Mouse (Mus musculus): ENCODE measurements around the gene Fam81b. TPM values are rescaled to one million over a fixed set of nuclear protein-coding genes. Genes with fewer than 3 reads are reported as not detected.
A peak's percentile ranks its signal among the peaks of the same experiment; 100 is the strongest.
"Not testable (repeated sequence)": the region's sequence is repeated elsewhere in the genome, so short reads cannot be mapped to it uniquely, and the experiment has no call there.

Gene Fam81b
- not detected in 2 replicates for polyA plus RNA-seq (2015; fragmentation: Nextera tagmentation; extraction: Ambion mirVana)

DNA sequence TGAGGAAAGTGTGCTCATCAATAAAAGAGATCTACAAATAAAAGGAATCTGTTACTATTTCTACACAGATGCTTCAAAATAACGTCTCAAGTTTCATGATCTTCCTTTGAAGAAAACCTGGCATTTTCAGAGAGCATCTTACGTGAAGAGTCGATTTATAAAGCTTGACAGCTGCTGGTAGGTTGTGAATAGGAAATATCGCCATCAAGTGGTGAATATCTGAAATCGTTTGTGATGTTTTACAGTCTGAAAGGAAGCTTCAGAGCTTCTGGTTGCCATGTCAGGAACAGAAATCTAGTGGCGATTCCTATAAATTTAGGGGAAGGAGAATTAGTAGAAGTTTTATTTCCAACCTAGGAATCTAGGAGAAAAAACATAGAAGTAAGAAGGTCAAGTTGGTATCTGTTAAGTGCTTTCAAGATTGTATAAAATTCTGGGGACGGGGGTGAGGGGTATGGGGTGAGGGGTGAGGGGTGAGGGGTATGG lies at the start of gene Fam81b:
Fam81b (minus strand) TSS at position 436 of the 486 bp plus-strand sequence.
- H3K9me3 ChIP-seq (ENCODE audit: control insufficient read depth) = no peaks in the 10 kb centered on the region
- no peak within 1 kb of the TSS for H3K9ac ChIP-seq (ENCODE audit: low read depth, low read length)
- H3K4me3 ChIP-seq (ENCODE audit: low read depth, low read length) = no peak within 1 kb of the TSS
- peak; percentile 59 for TF ChIP-seq CTCF (IDR thresholded peaks at IDR 0.05; ENCODE audit: low read depth)
- no peaks in the 10 kb centered on the region for H3K27me3 ChIP-seq (replicated peaks; ENCODE audit: control insufficient read depth, insufficient read depth, low read length)
- H3K36me3 ChIP-seq (ENCODE audit: control insufficient read depth, insufficient read depth) = no peaks in the 10 kb centered on the region
- ATAC-seq = no peak
- H3K4me1 ChIP-seq (replicated peaks; ENCODE audit: control insufficient read depth, insufficient read depth, low read length) = no peaks in the 10 kb centered on the region
- 38% methylated on average over 7 of the region's 7 CpGs for WGBS
- no peak within 1 kb of the TSS for H3K4me2 ChIP-seq (replicated peaks; ENCODE audit: low read depth)
- no peak within 1 kb of the TSS for H3K27ac ChIP-seq (ENCODE audit: low read depth, low read length)

DNA sequence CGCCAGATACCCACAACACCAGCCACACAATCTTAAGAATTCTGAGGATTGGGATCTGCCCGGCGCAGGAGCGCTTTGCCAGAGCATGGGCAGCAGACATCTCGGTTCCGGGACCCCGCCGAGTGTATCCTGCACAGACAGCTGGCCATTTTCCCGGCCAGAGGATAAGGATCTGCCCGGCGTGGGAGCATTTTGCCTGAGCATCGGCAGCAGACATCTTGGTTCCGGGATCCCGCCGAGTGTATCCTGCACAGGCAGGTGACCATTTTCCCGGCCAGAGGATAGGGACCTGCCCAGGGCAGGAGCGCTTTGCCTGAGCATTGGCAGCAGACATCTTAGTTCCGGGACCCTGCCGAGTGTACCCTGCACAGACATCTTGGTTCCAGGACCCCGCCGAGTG lies 41.1 kb upstream of the Fam81b start:
- not testable (repeated sequence) for H3K9me3 ChIP-seq (ENCODE audit: control insufficient read depth); H3K27ac ChIP-seq (ENCODE audit: low read depth, low read length); H3K27me3 ChIP-seq (replicated peaks; ENCODE audit: control insufficient read depth, insufficient read depth, low read length); H3K4me3 ChIP-seq (ENCODE audit: low read depth, low read length); H3K36me3 ChIP-seq (ENCODE audit: control insufficient read depth, insufficient read depth); H3K9ac ChIP-seq (ENCODE audit: low read depth, low read length); H3K4me1 ChIP-seq (replicated peaks; ENCODE audit: control insufficient read depth, insufficient read depth, low read length); H3K4me2 ChIP-seq (replicated peaks; ENCODE audit: low read depth); ATAC-seq
- WGBS = 70% methylated on average over 17 of the region's 21 CpGs

DNA sequence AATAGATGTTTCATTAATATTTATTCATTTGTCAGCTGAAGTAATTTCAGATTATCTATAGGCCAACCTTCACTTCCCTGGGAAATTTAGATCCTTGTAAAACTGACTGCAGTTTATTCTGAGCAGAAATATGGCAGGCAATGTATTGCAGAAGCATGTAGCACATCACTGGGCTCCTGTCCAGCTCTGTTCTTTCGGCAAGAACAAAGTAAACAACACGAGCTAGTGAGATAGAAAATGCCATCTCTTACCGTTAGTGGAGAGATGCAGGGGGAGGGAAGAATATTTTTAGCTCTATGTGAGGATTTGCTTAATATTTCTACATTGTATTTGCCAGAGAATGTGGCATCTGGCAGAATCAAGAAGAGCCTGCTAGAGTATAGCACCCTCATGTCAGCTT lies 13.8 kb upstream of the Fam81b start:
- H3K27ac ChIP-seq (ENCODE audit: low read depth, low read length) = no peak overlapping the region
- H3K27me3 ChIP-seq (replicated peaks; ENCODE audit: control insufficient read depth, insufficient read depth, low read length) = no peaks in the 10 kb centered on the region
- no peak overlapping the region for H3K4me2 ChIP-seq (replicated peaks; ENCODE audit: low read depth)
- WGBS = 30% methylated on average over 3 of the region's 3 CpGs
- TF ChIP-seq CTCF (IDR thresholded peaks at IDR 0.05; ENCODE audit: low read depth) = no peak
- no peak overlapping the region for H3K4me3 ChIP-seq (ENCODE audit: low read depth, low read length)
- H3K9ac ChIP-seq (ENCODE audit: low read depth, low read length) = no peak overlapping the region
- ATAC-seq = no peak
- H3K4me1 ChIP-seq (replicated peaks; ENCODE audit: control insufficient read depth, insufficient read depth, low read length) = no peaks in the 10 kb centered on the region
- H3K36me3 ChIP-seq (ENCODE audit: control insufficient read depth, insufficient read depth) = no peaks in the 10 kb centered on the region
- H3K9me3 ChIP-seq (ENCODE audit: control insufficient read depth) = no peaks in the 10 kb centered on the region

DNA sequence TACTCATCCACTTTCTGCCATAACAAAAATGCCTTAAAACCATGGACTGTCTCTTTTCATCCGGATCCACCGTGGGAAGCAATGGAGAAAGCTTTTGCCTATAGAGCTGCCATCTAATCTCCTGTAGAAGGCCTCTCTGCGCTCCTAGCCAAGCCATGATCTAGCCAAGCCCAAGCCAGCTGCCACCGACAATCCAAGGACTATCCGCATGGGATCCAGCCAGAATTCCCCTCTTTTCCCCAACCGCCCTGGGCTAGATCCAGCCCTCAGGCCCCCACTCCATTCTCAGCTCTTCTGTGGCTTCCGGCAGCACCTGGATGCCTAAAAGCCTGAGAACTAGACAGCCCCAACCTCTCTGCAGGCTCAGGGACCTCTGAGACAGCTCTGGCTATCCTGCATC lies 6.7 kb upstream of the Fam81b start:
- WGBS = 80% methylated on average over 7 of the region's 7 CpGs
- Histone ChIP-seq H3K4me3 (ENCODE audit: low read depth, low read length) (no peak overlapping the region), H3K27ac (ENCODE audit: low read depth, low read length) (no peak overlapping the region)

DNA sequence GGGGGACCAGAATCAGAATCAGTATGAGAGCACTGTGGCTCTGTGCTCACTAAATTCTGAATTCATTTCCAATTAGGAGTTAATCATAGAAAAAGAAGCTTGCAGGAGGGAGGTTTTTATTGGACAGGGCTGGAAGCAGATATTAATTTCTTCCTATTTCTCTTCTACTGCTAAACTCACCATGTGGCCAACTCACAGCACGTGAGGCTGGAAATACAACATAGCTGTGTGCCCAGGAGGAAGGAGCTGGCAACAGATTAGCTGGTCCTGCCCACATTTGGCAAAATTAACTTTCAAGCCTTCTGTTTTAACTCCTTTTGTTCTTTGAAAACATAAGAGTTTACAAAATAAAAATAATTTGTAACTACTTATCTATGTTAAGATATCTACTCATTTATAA lies 3.9 kb upstream of the Fam81b start:
- Histone ChIP-seq H3K36me3 (ENCODE audit: control insufficient read depth, insufficient read depth) (no peaks in the 10 kb centered on the region), H3K9me3 (ENCODE audit: control insufficient read depth) (no peaks in the 10 kb centered on the region), H3K27ac (ENCODE audit: low read depth, low read length) (no peak overlapping the region), H3K9ac (ENCODE audit: low read depth, low read length) (no peak overlapping the region), H3K4me1 (replicated peaks; ENCODE audit: control insufficient read depth, insufficient read depth, low read length) (no peaks in the 10 kb centered on the region), H3K27me3 (replicated peaks; ENCODE audit: control insufficient read depth, insufficient read depth, low read length) (no peaks in the 10 kb centered on the region), H3K4me3 (ENCODE audit: low read depth, low read length) (no peak overlapping the region), H3K4me2 (replicated peaks; ENCODE audit: low read depth) (no peak overlapping the region)
- no peak for ATAC-seq
- TF ChIP-seq CTCF (IDR thresholded peaks at IDR 0.05; ENCODE audit: low read depth) = no peak
- 58% methylated on average over 1 of the region's 1 CpGs for WGBS

More for the DNA sequence above, 6.7 kb upstream of the Fam81b start:
- Histone ChIP-seq H3K9me3 (ENCODE audit: control insufficient read depth) (no peaks in the 10 kb centered on the region), H3K9ac (ENCODE audit: low read depth, low read length) (no peak overlapping the region), H3K36me3 (ENCODE audit: control insufficient read depth, insufficient read depth) (no peaks in the 10 kb centered on the region), H3K4me1 (replicated peaks; ENCODE audit: control insufficient read depth, insufficient read depth, low read length) (no peaks in the 10 kb centered on the region), H3K4me2 (replicated peaks; ENCODE audit: low read depth) (no peak overlapping the region), H3K27me3 (replicated peaks; ENCODE audit: control insufficient read depth, insufficient read depth, low read length) (no peaks in the 10 kb centered on the region)
- TF ChIP-seq CTCF (IDR thresholded peaks at IDR 0.05; ENCODE audit: low read depth) = no peak
- ATAC-seq = no peak

DNA sequence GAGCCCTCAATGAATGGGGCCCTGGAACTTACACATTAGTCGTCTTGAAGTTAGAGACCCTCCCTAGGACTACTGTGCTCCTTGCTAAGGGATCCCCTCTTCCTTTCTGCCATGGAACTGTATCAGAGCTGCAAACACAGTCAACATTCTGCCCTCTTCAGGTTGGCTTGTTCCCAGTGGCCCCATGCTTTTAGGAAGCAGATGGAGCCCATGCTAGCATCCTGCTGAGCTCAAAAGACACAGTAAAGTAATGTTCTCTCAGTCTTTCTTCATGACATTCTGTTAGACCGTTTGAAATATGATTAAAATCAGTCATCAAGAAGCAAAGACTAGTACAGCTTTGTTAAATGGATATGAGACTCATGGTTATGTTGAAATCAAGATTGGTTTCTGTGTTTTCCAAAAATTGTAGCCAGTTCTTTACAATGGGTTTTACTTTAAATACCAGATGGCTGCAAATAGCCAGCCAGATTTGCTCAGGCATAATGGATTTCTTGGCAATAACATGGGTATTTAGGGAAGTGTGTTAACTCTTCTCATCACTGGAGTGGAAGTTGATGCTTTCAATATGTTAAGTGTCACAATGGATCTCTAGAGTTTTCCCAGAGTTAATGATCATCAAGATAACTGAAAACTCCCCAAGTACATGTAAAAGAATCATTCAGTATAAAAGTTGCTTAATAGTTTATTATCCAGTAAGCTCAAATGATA lies 938 bp upstream of the Fam81b start:
- Histone ChIP-seq H3K4me1 (replicated peaks; ENCODE audit: control insufficient read depth, insufficient read depth, low read length) (no peaks in the 10 kb centered on the region), H3K4me2 (replicated peaks; ENCODE audit: low read depth) (no peak overlapping the region), H3K4me3 (ENCODE audit: low read depth, low read length) (no peak overlapping the region), H3K36me3 (ENCODE audit: control insufficient read depth, insufficient read depth) (no peaks in the 10 kb centered on the region), H3K27ac (ENCODE audit: low read depth, low read length) (no peak overlapping the region), H3K27me3 (replicated peaks; ENCODE audit: control insufficient read depth, insufficient read depth, low read length) (no peaks in the 10 kb centered on the region), H3K9ac (ENCODE audit: low read depth, low read length) (no peak overlapping the region), H3K9me3 (ENCODE audit: control insufficient read depth) (no peaks in the 10 kb centered on the region)
- WGBS = 45% methylated on average over 2 of the region's 2 CpGs
- TF ChIP-seq CTCF (IDR thresholded peaks at IDR 0.05; ENCODE audit: low read depth) = no peak
- no peak for ATAC-seq

All from intestine, postnatal 0 days (tissue).